Mouse (Mus musculus) embryonic facial prominence, embryonic 15.5 days (tissue): ENCODE measurements at regions not wholly inside any gene's neighbourhood (a gene's known extent, or its start where the extent isn't known, plus 50 kb on each side); places are given as distances from the start of the nearest gene placed in this dataset.

ENCODE experiments used
- ATAC-seq: fragments of 200-750 bp; cut with Nextera tagmentation; 2 replicates; pipeline ENCODE4 v1.8.0; 2017; ENCODE audit warnings: low read depth, moderate TSS enrichment; ENCODE audit not compliant: insufficient number of reproducible peaks, low FRiP score, low TSS enrichment
- H3K27ac ChIP-seq: fragments of 300-500 bp; sonication (generic); replicated peaks from 2 replicates; pipeline ENCODE4 v1.5.1; 2015; ENCODE audit warnings: mild to moderate bottlenecking, inconsistent platforms
- H3K27me3 ChIP-seq: fragments of 300-500 bp; sonication (generic); 2 replicates; pipeline ENCODE4 v1.6.1; 2015; ENCODE audit warnings: inconsistent platforms
- H3K36me3 ChIP-seq: fragments of 300-500 bp; sonication (generic); 2 replicates; pipeline ENCODE4 v1.6.1; 2015; ENCODE audit warnings: mild to moderate bottlenecking, inconsistent platforms
- H3K4me1 ChIP-seq: fragments of 300-500 bp; sonication (generic); 2 replicates; pipeline ENCODE4 v1.6.1; 2015; ENCODE audit warnings: inconsistent platforms
- H3K4me2 ChIP-seq: fragments of 300-500 bp; sonication (generic); replicated peaks from 2 replicates; pipeline ENCODE4 v1.6.1; 2015; ENCODE audit warnings: mild to moderate bottlenecking, inconsistent platforms
- H3K4me3 ChIP-seq: fragments of 300-500 bp; sonication (generic); replicated peaks from 2 replicates; pipeline ENCODE4 v1.5.1; 2015; ENCODE audit warnings: mild to moderate bottlenecking, inconsistent platforms
- H3K9ac ChIP-seq: fragments of 300-500 bp; sonication (generic); 2 replicates; pipeline ENCODE4 v1.6.1; 2015; ENCODE audit warnings: inconsistent platforms
- H3K9me3 ChIP-seq: fragments of 300-500 bp; sonication (generic); replicated peaks from 2 replicates; pipeline ENCODE4 v1.6.1; 2016; ENCODE audit warnings: inconsistent platforms
- WGBS: fragments of 180-500 bp; shearing (Covaris S2); methylation state at CpG from one replicate; pipeline ENCODE4 v1.1.7; 2015; 5-methylcytosine and 5-hydroxymethylcytosine counted together

GRCm38 (mm10) chr10:92289230-92289629, 433.0 kb downstream of the Nedd1 start:
- Histone ChIP-seq H3K4me3 (no peak overlapping the region), H3K36me3 (no peaks in the 10 kb centered on the region), H3K9ac (no peak overlapping the region), H3K9me3 (no peaks in the 10 kb centered on the region), H3K27ac (no peak overlapping the region), H3K4me2 (no peak overlapping the region), H3K4me1 (no peaks in the 10 kb centered on the region), H3K27me3 (no peaks in the 10 kb centered on the region)
- WGBS = 25% methylated on average over 5 of the region's 5 CpGs
- ATAC-seq = no peak

GRCm38 (mm10) chr10:92284231-92284630, 438.0 kb downstream of the Nedd1 start:
- H3K27me3 ChIP-seq = no peaks in the 10 kb centered on the region
- no peak for ATAC-seq
- H3K9me3 ChIP-seq = no peaks in the 10 kb centered on the region
- H3K4me1 ChIP-seq = no peaks in the 10 kb centered on the region
- H3K27ac ChIP-seq = no peak overlapping the region
- no peak overlapping the region for H3K4me2 ChIP-seq
- no peaks in the 10 kb centered on the region for H3K36me3 ChIP-seq
- no peak overlapping the region for H3K9ac ChIP-seq
- WGBS = 41% methylated on average over 4 of the region's 4 CpGs
- H3K4me3 ChIP-seq = no peak overlapping the region

DNA sequence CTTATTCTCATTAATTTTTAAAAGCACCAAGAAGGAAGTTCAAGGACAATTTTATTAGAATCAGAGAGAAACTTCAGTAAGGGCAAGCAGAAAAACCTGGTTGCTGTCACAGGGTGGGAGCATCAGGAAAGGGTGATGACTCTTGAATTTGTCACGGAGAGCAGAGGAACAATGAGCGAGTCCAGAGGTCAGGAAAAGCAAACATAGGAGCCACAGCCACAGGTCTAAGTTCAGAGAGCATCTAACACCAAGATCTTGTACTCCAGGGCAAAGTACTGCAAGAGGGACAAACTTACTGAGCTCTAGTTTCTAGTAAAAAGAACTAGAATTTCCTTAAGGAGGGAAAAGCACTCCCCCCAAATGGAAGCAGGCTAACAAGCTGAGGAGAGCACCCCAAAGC, 444.2 kb downstream of the Nedd1 start:
- no peak for ATAC-seq
- 31% methylated on average over 2 of the region's 2 CpGs for WGBS

GRCm38 (mm10) chr10:92257815-92258214, 464.4 kb downstream of the Nedd1 start:
- Histone ChIP-seq H3K27me3 (no peaks in the 10 kb centered on the region), H3K9me3 (no peaks in the 10 kb centered on the region), H3K4me2 (no peak overlapping the region), H3K36me3 (no peaks in the 10 kb centered on the region), H3K27ac (no peak overlapping the region), H3K4me3 (no peak overlapping the region), H3K4me1 (no peaks in the 10 kb centered on the region), H3K9ac (no peak overlapping the region)
- WGBS = 63% methylated on average over 3 of the region's 3 CpGs
- ATAC-seq = no peak

More for the DNA sequence above, 444.2 kb downstream of the Nedd1 start:
- Histone ChIP-seq H3K36me3 (no peaks in the 10 kb centered on the region), H3K4me1 (no peaks in the 10 kb centered on the region), H3K9me3 (no peaks in the 10 kb centered on the region), H3K9ac (no peak overlapping the region), H3K27ac (no peak overlapping the region), H3K27me3 (no peaks in the 10 kb centered on the region), H3K4me3 (no peak overlapping the region), H3K4me2 (no peak overlapping the region)

GRCm38 (mm10) chr10:92248648-92249047, 473.6 kb downstream of the Nedd1 start:
- H3K27me3 ChIP-seq = no peaks in the 10 kb centered on the region
- no peak overlapping the region for H3K9ac ChIP-seq
- H3K4me2 ChIP-seq = no peak overlapping the region
- H3K4me1 ChIP-seq = peaks cover 7% of the 10 kb centered on the region; the same call in 1 of the 2 replicates
- no peak overlapping the region for H3K27ac ChIP-seq
- 30% methylated on average over 3 of the region's 3 CpGs for WGBS
- no peaks in the 10 kb centered on the region for H3K9me3 ChIP-seq
- peak; percentile 76 for ATAC-seq
- H3K36me3 ChIP-seq = no peaks in the 10 kb centered on the region
- no peak overlapping the region for H3K4me3 ChIP-seq

GRCm38 (mm10) chr10:92247449-92247805, 474.8 kb downstream of the Nedd1 start:
- Histone ChIP-seq H3K9ac (no peak overlapping the region), H3K36me3 (no peaks in the 10 kb centered on the region), H3K4me3 (no peak overlapping the region), H3K9me3 (no peaks in the 10 kb centered on the region), H3K27me3 (no peaks in the 10 kb centered on the region), H3K4me2 (no peak overlapping the region), H3K27ac (no peak overlapping the region), H3K4me1 (peaks cover 13% of the 10 kb centered on the region; the same call in 1 of the 2 replicates)
- WGBS = 61% methylated on average over 5 of the region's 5 CpGs
- ATAC-seq = no peak

- H3K4me1 ChIP-seq = peaks cover 13% of the 10 kb centered on the region; the same call in 1 of the 2 replicates
- WGBS = 32% methylated on average over 7 of the region's 7 CpGs
Observed at GRCm38 (mm10) chr10:92246785-92247448, 475.3 kb downstream of the Nedd1 start.

DNA sequence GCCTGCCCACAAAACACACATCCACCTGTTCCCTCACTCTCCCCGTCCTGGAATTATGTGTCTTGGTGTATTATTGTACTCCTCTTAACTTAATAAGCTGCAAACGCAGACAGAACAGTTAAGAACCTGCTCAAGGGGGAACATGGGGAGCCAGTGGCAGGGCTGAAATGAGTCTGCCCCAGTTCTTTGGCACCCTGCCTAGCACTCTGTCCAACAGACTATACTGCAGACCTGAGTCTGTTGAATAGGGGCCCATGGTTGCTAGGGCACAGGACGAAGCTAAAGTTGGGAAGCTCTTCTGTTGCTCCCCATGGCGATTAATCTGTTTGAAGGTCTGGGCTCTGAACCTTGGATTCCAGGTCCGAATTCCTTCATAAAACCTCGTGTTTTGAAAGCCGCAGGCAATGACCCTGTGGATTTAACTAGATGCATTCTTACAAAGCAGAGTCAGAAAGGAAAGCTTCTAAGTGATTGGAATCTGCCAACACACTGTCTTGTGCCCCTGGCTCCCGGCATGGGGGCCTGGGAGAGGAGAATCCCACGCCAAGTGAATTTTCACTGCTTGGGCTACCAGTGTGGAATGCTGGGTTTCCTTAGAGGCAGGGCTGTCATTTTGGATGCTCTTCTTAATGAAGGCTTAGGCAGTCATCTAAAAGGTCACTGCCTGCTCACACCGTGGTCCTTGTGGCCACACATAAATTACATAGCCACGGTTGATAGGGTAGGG, 479.3 kb downstream of the Nedd1 start:
- no peak for ATAC-seq
- no peak overlapping the region for H3K4me2 ChIP-seq
- H3K27ac ChIP-seq = no peak overlapping the region
- peaks cover 13% of the 10 kb centered on the region; the same call in 1 of the 2 replicates for H3K4me1 ChIP-seq
- no peak overlapping the region for H3K9ac ChIP-seq
- no peaks in the 10 kb centered on the region for H3K9me3 ChIP-seq
- no peaks in the 10 kb centered on the region for H3K27me3 ChIP-seq
- H3K4me3 ChIP-seq = no peak overlapping the region
- WGBS = 48% methylated on average over 11 of the region's 11 CpGs
- H3K36me3 ChIP-seq = no peaks in the 10 kb centered on the region

More at GRCm38 (mm10) chr10:92246785-92247448, 475.3 kb downstream of the Nedd1 start:
- H3K9me3 ChIP-seq = no peaks in the 10 kb centered on the region
- no peak overlapping the region for H3K27ac ChIP-seq
- no peaks in the 10 kb centered on the region for H3K36me3 ChIP-seq
- no peak for ATAC-seq
- no peak overlapping the region for H3K9ac ChIP-seq
- H3K27me3 ChIP-seq = no peaks in the 10 kb centered on the region
- H3K4me3 ChIP-seq = no peak overlapping the region
- no peak overlapping the region for H3K4me2 ChIP-seq

- Histone ChIP-seq H3K4me2 (no peak overlapping the region), H3K27ac (no peak overlapping the region), H3K4me1 (0 out of 2 replicates have a peak, but pooled peaks cover 2% of the 10 kb centered on the region), H3K9me3 (no peaks in the 10 kb centered on the region), H3K27me3 (no peaks in the 10 kb centered on the region), H3K9ac (no peak overlapping the region), H3K4me3 (no peak overlapping the region), H3K36me3 (no peaks in the 10 kb centered on the region)
- ATAC-seq = no peak
- 65% methylated on average over 5 of the region's 5 CpGs for WGBS
Observed at GRCm38 (mm10) chr10:92237881-92238280, 484.3 kb downstream of the Nedd1 start.

GRCm38 (mm10) chr10:92232081-92232480, 490.1 kb downstream of the Nedd1 start:
- Histone ChIP-seq H3K27me3 (no peaks in the 10 kb centered on the region), H3K4me2 (no peak overlapping the region), H3K9me3 (no peaks in the 10 kb centered on the region), H3K4me3 (no peak overlapping the region), H3K36me3 (no peaks in the 10 kb centered on the region), H3K27ac (no peak overlapping the region), H3K4me1 (no peaks in the 10 kb centered on the region), H3K9ac (no peak overlapping the region)
- ATAC-seq = no peak
- WGBS = 57% methylated on average over 2 of the region's 2 CpGs

- 55% methylated on average over 4 of the region's 4 CpGs for WGBS
- H3K9me3 ChIP-seq = no peaks in the 10 kb centered on the region
- ATAC-seq = no peak
Observed at GRCm38 (mm10) chr10:92225818-92226217, 496.4 kb downstream of the Nedd1 start.

More at GRCm38 (mm10) chr10:92225818-92226217, 496.4 kb downstream of the Nedd1 start:
- Histone ChIP-seq H3K4me1 (no peaks in the 10 kb centered on the region), H3K4me3 (no peak overlapping the region), H3K4me2 (no peak overlapping the region), H3K36me3 (no peaks in the 10 kb centered on the region), H3K27me3 (no peaks in the 10 kb centered on the region), H3K27ac (no peak overlapping the region), H3K9ac (no peak overlapping the region)
